Mouse (Mus musculus): ENCODE results near the gene Psmd7. TPM values are rescaled to one million over a fixed set of nuclear protein-coding genes. Genes with fewer than 3 reads are reported as not detected.

Gene Psmd7
- total RNA-seq, 2 experiments from 2014 or later, result 106 TPM

DNA sequence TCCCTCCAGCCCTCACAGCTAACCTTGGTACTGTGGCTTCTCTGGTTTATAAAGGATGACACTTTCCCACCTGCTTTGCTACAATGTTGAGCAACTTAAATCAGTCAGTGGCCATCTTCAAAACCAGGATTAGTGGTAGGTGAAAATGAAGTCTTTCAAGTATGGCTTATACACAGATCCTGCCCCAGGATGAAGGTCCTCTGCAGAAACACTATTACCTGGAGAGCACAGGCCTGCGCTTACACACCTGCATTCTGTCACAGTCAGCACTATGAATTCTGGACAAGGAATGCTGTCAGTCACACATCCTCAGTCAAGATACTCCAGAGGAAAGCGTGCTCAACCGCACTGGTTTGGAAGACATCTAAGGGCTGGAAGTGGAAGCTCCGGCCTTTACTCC, 6.7 kb downstream of the Psmd7 start:
- intact Hi-C loops (cut with DNase I), result no loop called here
- no peak for DNase-seq (ENCODE audit: low spot score in 2 of 2)

DNA sequence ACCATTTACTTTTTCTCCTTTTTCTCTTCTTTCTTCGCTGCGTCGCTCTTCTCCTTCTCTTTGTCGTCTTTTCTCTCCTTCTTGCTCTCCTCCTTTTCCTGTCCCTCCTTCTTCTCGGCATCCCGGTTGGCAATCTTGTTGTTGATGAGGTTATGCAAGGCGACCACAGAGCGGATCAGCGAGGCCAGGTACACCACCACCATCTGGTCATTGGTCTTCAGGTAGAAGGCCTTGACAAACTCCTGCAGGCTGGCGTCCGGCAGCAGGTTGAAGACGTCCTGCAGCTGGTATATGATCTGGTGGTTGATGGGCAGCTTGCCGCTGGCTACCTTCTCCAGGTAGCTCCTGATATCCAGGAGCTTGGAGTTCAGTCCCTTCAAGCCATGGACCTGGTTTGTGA, 7.4 kb downstream of the Psmd7 start:
- DNase-seq (ENCODE audit: low spot score in 2 of 2), result no peak
- intact Hi-C loops (cut with DNase I), result no loop called here

DNA sequence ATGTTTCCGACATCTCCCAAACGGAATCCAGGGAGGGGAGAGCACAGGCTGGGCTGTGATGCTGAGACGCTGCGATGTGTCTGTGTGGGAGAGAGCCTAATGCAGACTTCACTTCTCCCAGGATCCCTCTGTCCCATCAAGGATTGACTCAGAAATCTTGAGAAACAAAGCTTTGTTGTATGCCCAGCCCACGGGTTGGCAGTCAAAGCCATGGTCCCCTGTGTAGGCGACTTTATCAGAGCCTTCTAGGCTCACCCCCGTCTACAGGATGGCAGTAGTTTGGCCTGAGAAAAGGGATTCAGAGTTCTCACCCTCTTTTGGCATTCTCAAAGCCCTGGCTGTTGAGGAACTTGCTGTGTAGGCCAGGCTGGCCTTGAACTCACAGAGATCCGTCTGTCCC, 9.7 kb downstream of the Psmd7 start:
- DNase-seq (ENCODE audit: low spot score in 2 of 2), result peak in 1 of 2 experiments; percentile 35
- intact Hi-C loops (cut with DNase I), result no loop called here

DNA sequence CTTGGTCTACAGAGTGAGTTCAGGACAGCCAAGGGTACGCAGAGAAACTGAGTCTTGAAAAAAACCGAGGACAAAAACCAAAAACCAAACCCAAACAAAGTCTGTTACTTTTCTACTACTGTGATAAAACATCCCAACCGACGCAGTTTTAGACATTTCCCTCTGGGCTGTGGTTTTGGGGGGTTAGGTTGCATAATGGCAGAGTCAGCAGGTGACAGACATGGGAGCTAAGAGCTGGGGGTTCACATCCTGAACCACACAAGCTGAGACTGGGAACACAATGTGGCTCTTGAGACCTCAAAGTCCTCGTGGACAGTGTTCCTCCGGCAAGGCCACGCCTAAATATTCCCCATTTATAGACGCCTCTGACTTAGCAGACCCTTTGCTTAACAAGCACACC, 10.1 kb downstream of the Psmd7 start:
- intact Hi-C loops (cut with DNase I), result no loop called here
- DNase-seq (ENCODE audit: low spot score in 2 of 2), result no peak

DNA sequence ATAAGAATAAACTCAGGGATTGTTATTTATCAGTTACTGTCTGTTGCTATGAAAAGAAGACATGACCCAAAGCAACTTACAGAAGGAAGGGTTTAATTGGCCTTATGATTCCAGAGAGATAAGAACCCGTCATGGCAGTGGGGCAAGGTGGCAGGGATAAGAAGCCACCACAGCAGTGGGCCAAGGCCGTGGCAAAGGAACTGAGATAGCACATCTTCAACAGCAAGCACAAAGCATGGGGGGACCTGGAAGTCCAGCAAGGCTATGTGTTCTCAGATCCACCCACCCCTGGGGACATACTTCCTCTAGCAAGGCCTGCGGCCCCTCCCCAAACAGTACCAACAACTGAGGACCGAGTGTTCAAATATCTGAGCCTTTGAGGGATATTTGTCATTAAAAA, 10.6 kb downstream of the Psmd7 start:
- intact Hi-C loops (cut with DNase I), result loop anchor here (2.0 kb wide), 1 partner anchor 123 kb away; no protein-coding TSS in a partner anchor
- DNase-seq (ENCODE audit: low spot score in 2 of 2), result no peak

DNA sequence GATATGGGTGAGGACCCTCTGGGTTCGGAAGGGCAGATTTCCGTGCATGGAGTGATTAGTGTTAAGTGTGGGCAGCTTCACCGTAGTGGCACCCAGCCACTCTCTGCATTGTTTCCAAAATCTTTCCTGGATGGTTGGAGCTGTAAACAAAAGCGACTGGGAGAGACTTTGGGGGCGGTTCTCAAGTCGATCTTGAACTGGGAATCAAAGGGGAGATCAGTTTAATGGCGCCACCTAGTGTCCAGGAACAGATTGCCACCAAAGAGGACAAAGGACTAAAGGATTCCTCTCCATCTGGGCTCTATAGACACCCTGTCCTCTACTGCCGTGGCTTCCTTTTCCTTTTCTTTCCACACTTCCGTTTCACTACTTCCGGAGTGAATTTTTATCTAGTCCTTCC, 11.6 kb downstream of the Psmd7 start:
- intact Hi-C loops (cut with DNase I), result loop anchor here (2.0 kb wide), 1 partner anchor 122 kb away; no protein-coding TSS in a partner anchor
- DNase-seq (ENCODE audit: low spot score in 2 of 2), result peak; percentile 90 to 93

DNA sequence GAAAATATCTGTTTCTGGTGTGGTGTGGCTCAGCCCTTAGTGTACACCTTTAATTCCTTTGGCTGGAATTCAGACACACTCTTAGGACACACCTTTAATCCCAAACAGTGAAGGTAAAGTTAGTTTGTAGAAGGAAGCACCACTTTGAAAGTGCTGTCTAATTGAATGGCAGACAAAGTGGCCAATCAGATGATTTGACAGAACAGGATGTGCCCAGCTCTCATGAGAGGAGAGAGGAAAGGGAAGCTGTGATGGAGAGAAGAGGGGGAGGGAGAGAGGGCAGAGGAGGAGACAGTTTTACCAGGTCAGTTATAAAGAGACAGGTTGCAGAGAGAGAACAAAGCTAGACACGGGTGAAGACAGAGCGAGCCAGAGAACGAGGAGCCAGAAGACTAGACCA, 13.5 kb downstream of the Psmd7 start:
- DNase-seq (ENCODE audit: low spot score in 2 of 2), result no peak
- intact Hi-C loops (cut with DNase I), result no loop called here

DNA sequence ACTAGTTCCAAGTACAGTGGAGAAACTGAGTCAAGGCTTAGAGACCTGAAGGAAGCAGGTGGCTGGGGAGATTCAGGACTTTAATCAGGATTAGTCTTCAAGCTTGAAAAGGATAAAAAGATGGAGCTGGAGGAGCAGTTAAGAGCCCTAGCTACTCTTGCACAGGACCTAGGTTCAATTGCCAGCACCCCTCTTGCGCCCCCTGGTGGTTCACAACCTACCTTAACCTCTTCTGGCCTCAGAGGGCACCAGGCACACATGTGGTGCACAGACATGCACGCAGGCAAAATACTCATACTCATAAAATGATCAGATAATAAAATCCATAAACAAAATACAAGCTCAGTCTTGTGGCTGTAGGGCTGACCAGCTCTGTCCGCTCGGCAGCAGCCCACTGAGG, 15.8 kb downstream of the Psmd7 start:
- peak; percentile 42 to 63 for DNase-seq (ENCODE audit: low spot score in 2 of 2)
- intact Hi-C loops (cut with DNase I), result no loop called here

DNA sequence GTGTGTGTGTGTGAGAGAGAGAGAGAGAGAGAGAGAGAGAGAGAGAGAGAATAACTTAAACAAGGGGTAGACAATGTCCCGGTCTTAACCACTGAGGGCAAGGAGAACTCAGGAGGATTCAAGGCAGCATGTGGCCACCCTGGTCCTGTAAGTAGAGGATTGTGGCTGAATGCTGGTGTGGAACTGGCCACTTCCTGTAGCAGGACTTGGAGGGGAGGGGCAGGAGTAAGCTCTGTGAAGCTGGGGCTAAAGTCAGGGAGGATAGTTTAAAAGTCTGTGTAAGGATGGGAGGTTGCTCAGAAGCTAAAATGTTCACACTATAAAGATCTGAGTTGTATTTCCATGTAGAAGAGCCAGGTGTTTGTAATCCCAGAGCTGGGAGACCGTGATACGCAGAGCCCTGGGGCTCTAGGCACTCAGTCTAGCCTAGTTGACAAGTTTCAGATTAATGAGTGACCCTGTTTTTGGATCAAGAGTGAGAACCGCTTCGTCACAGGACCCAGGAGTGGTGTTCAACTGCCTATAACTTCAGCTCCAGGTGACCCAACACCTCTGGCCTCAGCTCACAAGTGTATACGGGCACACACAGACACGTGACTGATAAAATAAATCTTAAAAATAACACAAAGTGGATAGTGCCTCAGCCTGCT, 16.7 kb downstream of the Psmd7 start:
- intact Hi-C loops (cut with DNase I), result no loop called here
- DNase-seq (ENCODE audit: low spot score in 2 of 2), result no peak

DNA sequence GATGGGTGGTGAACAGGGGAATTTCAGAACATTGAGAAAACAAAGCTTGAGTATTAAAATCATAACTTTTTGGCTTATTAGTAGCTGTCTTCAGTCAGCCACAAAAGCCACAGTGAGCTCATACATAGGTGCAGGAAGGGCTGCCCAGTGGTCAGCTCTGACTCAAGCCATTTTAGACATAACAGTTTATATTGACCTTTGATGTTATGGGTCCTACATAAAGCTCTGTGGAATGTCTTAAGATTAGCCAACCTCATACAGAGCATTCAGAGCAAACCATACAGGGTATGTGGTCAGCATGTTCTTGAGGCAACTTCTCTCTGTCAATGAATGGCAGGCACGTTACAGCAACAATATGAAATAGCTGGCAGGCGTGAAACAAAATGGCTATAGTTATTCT, 17.2 kb downstream of the Psmd7 start:
- intact Hi-C loops (cut with DNase I), result no loop called here
- DNase-seq (ENCODE audit: low spot score in 2 of 2), result no peak

DNA sequence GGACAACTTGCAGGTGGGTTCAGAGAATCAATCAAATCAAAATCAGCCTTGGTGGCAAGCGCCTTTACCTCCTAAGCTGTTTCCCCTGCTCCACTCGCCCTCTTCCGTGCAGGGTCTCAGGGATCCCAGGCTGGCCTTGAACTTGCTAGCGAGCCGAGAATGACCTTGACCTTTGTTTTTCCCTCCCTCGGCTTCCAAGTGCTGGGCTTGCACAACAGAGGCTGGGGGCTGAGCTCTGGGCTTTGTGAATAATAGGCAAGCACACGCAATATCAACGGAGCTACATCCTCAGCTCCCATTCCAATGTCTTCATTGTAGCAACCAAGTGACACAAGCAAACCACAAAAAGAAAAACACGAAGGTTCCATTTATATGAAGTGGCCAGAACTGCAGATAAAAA, 26.1 kb downstream of the Psmd7 start:
- intact Hi-C loops (cut with DNase I), result no loop called here
- no peak for DNase-seq (ENCODE audit: low spot score in 2 of 2)

DNA sequence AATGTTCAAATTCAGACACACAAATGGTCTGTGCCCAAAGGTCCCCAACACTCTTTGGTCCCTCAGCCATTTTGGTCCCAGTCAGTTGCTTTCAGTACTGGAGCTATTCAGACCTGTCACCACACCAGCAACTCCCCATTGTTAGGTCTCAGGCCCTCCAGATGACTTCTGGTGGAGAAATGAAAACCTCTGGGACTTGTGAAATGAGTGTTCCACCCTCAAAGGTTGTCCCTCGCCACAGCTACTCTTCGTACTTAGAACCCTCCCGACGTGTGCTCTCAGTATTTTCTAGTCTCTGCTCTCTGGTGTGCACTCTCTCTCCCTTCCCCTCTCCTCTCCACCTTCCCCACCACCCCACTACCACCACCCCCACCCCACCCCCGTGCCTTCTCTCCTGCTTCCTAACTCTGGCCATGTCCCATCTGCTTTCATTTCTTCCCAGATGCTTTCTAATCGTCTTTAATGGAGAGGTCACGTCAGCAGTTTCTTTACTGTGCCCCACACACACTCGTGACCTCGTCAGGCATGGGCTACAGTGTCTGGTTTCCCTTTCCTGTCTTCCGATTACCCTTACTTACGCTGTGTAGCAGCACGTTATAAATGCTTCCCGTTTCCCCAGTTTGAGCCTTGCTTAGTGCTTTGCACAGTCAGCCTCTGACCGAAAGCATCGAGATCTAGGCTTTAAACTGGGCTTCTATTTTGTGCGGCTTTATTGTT, 27.3 kb downstream of the Psmd7 start:
- DNase-seq (ENCODE audit: low spot score in 2 of 2), result no peak
- intact Hi-C loops (cut with DNase I), result no loop called here

DNA sequence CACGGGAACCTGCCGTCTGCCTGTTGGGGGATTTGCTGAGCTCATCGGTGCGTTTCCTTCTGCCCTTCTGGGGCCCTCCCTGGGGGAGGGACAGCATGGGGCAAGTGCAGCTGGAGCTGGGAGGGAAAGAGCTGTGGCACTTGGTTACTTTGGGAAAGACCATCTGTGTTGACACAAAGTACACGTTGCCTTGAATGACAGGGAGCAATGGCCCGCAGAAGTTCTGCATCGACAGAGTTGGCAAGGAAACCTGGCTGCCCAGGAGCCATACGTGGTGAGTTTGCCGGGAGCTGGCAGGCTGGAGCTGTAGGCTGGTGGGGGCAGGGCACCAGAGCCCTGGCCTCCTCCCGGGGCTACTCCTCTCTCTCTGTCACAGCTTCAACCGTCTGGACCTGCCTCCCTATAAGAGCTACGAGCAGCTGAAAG, 31.7 kb downstream of the Psmd7 start:
- intact Hi-C loops (cut with DNase I), result no loop called here
- no peak for DNase-seq (ENCODE audit: low spot score in 2 of 2)

DNA sequence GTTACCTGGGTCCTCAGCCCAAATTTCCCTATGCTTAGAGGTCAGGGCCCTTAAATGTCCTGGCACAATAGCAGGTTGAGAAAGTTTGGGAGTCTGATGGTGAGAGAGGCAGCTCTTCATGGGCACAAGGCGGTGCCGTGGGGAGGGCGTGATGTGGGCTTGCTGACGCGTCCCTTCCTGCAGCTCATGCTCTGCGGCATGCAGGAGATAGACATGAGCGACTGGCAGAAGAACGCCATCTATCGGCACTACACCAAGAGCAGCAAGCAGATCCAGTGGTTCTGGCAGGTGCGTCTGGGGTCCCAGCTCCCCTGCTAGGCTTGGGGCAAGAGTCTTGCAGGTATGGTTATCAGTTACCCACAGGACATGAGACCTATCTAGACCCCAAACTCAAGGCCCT, 33.0 kb downstream of the Psmd7 start:
- intact Hi-C loops (cut with DNase I), result no loop called here
- no peak for DNase-seq (ENCODE audit: low spot score in 2 of 2)

DNA sequence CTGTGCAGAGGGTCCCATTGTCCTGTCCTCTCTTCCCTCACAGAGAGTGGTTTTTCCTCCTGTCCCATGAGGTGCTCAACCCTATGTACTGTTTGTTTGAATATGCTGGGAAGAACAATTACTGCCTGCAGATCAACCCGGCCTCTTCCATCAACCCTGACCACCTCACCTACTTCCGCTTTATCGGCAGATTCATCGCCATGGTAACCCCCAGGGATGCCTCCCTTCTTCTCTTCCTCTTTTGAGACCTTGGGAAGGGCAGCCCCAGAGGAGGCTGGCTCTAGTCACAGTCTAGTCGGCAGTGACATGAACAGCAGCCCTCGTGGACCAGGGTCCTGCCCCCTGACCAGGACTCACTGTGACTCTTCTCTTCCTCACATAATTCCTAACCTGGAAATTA, 36.0 kb downstream of the Psmd7 start:
- no peak for DNase-seq (ENCODE audit: low spot score in 2 of 2)
- intact Hi-C loops (cut with DNase I), result no loop called here

DNA sequence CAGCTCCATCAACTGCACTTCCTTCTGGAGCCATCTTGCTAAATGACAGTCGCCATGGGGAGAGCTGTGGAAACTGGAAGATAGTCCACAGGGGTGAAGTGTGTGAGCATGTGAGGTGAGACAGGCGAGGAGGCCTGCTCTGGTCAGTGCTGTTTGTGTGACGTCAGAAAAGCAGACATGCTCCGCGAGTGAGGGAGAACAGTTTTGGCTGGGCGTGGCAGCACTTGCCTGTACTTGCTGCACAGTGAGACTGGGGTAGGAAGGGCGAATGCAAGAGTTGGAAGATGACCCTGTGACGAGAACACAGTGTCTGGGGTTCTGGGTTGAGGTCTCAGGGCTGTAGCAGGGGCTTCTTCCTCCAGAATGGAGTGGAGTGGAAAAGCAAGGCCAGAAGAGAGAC, 41.4 kb downstream of the Psmd7 start:
- intact Hi-C loops (cut with DNase I), result no loop called here
- DNase-seq (ENCODE audit: low spot score in 2 of 2), result no peak

DNA sequence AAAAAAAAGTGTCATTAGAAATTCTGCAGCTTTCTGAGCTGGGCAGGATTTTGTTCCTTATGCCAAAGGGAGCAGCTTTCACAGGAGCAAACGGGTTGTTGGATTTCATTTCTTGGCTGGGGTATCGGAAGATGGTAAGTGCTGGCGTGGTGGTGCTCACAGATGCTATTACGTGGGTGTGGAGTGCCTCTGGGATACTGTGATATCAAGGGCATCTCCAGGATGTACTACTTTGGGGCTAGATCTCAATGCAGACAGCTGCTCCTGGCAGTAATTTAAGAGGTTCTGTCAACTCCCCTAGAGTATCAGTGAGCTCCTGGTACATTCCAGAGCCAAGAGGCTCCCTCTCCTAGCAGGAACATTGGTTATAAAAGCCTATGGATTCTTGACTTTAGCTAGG, 42.1 kb downstream of the Psmd7 start:
- intact Hi-C loops (cut with DNase I), result no loop called here
- peak; percentile 40 to 77 for DNase-seq (ENCODE audit: low spot score in 2 of 2)

DNA sequence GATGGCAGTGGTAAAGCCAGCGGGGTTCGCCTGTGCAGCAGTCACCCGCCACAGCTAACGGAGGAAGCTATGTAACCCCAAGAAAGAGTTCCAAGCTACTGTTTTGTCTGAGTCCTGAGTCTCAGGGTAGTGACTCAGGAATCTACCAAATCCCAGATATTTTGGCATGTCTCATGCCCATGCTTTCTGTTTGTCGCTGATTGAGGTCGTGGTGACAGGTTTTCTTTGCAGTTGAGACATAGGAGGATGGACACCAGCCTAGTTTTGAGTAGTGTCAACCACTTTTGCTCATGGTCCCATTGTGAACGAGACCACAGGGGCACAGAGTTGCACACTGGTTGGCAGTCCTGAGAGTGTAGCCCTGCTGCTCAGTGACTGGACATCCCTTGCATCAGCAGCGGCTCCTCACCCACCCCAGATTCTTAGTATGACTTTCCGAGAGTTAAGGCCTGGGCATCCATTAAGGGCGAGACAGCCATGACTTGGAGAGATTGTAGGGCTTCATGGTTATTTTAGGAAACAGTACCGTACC, 42.6 kb downstream of the Psmd7 start:
- no peak for DNase-seq (ENCODE audit: low spot score in 2 of 2)
- intact Hi-C loops (cut with DNase I), result no loop called here

DNA sequence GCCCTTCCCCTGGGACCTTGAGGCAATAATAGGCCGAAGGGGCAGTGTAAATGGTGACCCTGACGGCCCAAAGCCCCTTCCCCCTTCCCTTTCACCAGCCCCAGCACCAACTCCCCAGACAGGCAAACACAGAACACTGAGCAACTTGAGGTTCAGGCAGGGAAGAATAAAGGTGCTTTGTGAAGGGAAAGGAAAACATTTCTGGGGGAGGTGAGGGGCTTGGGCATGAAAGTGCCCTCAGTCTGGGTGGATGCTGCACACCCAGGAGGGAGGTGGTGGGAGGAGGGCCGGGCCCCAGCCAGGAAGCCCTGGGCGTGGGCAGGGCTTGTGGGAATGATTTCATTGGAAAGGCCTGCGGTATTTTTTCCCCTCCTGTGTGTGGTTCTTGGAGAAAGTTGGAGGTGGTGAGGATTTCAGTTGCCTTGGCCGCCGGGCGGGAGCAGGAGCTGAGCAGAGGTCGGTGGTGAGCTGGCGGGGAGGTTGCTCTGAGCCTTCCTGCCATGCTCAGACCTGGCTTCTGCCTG, 43.6 kb downstream of the Psmd7 start:
- intact Hi-C loops (cut with DNase I), result no loop called here
- peak in 1 of 2 experiments; percentile 20 for DNase-seq (ENCODE audit: low spot score in 2 of 2)

DNA sequence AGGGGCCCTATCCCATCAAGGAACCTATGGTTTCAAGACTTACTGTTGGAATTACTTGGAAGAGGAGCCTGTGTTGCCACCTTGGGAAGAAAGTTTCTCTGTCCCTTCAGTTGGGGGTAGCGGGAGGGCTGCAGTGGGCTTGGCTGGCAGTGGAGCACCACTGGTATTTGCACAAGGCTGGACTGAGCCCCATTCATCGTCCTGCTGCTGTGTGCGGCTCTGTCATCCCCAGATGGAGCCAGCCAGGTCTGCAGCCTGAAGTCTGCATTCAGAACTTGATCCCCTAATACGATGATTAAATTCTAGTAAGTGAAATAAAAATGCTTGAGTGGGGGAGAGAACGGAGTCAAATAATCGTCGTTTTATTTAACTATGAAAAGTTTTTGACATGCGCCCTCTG, 44.1 kb downstream of the Psmd7 start:
- intact Hi-C loops (cut with DNase I), result no loop called here

DNA sequence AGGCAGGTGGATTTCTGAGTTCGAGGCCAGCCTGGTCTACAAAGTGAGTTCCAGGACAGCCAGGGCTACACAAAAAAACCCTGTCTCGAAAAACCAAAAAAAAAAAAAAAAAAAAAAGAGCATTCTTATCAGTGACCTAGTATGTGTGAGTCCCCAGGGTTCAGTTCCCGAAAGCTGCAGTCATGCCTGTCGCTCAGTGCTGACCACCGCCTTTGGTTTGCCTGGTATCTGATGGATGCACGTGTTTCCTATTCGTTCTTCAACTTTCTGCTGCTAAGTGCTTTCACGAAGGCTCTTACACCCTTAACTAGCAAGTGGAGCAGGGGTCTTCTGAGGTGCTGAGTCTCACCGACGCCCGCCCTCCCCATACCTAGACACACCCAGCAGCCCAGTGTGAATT, 44.5 kb downstream of the Psmd7 start:
- intact Hi-C loops (cut with DNase I), result no loop called here

More for the DNA sequence above, 44.1 kb downstream of the Psmd7 start:
- DNase-seq (ENCODE audit: low spot score in 2 of 2), result no peak

More for the DNA sequence above, 44.5 kb downstream of the Psmd7 start:
- no peak for DNase-seq (ENCODE audit: low spot score in 2 of 2)

Data from left cerebral cortex, postnatal 14 days (tissue).